Mouse (Mus musculus) heart, adult 2 months (tissue): ENCODE measurements around the gene Tmem132d.

ENCODE experiments used
- CTCF ChIP-seq: fragments of 200-600 bp; IDR thresholded peaks from 2 replicates; pipeline ENCODE4 v1.8.1; 2022; ENCODE audit warnings: antibody characterized with exemption, mild to moderate bottlenecking, moderate library complexity
- EP300 ChIP-seq: fragments of 200-500 bp; IDR thresholded peaks from 2 replicates; pipeline ENCODE4 v1.6.1; 2011; ENCODE audit warnings: low read depth, low read length, control low read depth; ENCODE audit not compliant: insufficient read depth
- POLR2A ChIP-seq: fragments of 200-500 bp; IDR thresholded peaks from 2 replicates; pipeline ENCODE4 v1.6.1; 2011; ENCODE audit warnings: mild to moderate bottlenecking, low read depth, low read length, control low read depth; ENCODE audit not compliant: insufficient read depth

GRCm38 (mm10) chr5:128144799-128145198 is 288.1 kb downstream of the Tmem132d start:
- TF ChIP-seq CTCF (no peak), POLR2A (no peak), EP300 (no peak)
